Mouse (Mus musculus) mouse embryonic stem cell (cell line): ENCODE data around the gene Med15.
"Not testable (repeated sequence)": the region's sequence is repeated elsewhere in the genome, so short reads cannot be mapped to it uniquely, and the experiment has no call there.

Source experiments
- in situ Hi-C, 2 experiments: fragments of 300-500 bp; cut with MboI; formaldehyde crosslinking; loops; 1 replicate in 1 of 2; 3 replicates in 1 of 2; pipeline ENCODE4 v1.14.3; 2019 to 2020; ENCODE audit warnings: low sequenced_read_pairs in 2 of 2, low pct_unique_long_range_greater_than_20kb in 1 of 2, mixed read lengths in 1 of 2; ENCODE audit not compliant: unreplicated experiment in 1 of 2

Gene Med15

DNA sequence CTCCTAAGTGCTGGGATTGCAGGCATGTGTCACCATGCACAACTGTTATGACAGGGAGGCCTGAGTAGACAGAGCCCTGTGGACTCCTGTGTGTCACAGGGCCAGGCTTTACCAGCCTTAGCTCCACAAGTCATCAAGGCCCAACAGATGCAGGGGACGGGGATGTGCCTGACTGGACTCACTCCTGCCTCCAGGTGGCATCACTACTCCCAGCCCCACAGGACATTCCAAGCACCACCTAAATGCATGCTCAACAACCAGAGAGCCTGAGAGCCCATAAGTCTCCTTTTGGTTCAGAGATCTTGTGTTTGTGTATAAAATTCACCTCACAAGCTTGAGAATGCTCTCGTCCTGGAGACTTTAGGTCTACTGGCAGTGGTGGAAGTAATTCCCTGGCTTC, 95.1 kb downstream of the Med15 start:
- in situ Hi-C loops, result no loop called here

DNA sequence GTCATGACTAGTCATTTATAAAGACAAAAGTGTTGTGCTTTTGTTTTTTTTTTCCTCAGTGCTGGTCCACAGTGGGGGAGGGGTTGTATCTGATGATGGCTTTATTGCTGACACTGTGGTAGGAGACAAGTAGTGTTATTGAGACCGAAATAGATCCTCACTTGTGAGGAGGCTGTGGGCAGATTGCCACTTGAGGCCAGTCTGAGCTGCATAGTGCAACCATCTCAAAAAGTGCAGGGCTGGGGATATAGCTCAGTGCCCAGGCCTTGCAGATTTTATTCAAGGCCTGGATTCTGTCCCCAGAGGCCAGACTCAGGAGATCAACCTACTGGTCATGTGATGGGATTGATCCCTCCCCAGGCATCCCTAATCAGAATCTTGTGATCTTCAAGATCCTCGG, 95.8 kb downstream of the Med15 start:
- in situ Hi-C loops, result no loop called here

DNA sequence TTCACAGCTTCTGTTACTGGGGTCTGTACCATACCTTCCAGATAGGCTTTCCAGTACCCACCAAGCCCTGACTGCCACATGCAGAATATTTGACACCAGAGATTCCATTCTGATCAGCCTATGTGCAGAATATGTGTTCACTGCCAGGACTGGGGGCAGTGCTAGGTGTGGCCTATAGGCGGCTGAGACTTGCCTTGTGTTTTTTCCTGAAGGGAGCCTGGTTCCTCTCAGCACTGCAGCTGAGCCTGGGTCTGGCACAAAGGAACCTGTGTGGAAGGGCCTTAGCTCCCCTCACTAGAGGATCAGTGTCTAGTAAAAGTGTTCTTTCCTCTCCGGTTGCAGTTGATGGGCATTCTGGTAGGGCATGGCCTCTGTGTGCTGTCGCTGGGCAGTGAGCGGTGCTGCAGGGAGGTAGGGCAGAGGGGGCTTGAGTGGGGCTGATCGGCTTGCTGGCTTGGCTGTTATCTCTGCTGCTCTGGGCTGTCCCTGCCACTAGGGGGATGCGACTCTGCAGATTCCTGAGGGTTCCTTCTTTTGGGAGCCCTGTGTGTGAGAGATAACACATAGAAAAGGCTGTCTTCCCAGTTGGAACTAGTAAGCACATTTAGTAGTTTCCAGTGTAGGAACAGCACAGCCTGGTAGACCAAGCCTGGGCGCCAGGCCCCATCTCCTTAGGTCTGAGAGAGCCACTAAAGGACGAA, 99.1 kb downstream of the Med15 start:
- in situ Hi-C loops, result no loop called here

DNA sequence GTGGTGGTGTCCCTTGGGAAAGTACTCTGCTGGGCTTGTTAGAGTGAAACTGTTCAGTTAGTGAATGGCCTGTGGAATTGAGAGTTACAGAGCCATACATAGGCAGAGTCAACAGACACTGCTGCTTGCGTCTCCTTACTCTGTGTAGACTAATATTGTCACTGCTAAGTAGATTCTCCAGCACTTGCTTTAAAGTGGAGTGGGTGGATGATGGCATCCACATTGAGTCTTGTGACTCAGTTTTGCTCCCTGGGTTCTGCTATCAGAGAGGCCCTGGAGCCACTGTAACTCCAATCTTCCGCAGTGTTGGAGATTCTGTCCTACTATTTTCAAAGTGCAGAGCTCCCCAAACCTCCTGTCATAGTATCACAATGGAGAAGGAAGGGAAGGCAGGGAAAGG, 100.1 kb downstream of the Med15 start:
- in situ Hi-C loops, result no loop called here

DNA sequence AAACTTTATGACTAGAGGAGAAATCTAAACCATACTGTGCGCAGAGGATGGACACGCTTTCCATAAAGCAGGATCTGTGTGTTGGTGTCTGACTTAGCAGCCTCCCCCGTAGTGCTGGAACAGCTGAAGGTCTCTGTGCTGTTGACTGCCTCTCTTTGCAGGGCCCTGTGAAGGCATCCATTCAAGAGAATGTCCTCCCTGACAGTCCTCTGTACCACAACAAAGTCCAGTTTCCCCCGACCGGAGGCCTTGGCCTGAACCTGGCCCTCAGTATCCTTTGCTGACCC, 106.5 kb downstream of the Med15 start:
- in situ Hi-C loops, result no loop called here

DNA sequence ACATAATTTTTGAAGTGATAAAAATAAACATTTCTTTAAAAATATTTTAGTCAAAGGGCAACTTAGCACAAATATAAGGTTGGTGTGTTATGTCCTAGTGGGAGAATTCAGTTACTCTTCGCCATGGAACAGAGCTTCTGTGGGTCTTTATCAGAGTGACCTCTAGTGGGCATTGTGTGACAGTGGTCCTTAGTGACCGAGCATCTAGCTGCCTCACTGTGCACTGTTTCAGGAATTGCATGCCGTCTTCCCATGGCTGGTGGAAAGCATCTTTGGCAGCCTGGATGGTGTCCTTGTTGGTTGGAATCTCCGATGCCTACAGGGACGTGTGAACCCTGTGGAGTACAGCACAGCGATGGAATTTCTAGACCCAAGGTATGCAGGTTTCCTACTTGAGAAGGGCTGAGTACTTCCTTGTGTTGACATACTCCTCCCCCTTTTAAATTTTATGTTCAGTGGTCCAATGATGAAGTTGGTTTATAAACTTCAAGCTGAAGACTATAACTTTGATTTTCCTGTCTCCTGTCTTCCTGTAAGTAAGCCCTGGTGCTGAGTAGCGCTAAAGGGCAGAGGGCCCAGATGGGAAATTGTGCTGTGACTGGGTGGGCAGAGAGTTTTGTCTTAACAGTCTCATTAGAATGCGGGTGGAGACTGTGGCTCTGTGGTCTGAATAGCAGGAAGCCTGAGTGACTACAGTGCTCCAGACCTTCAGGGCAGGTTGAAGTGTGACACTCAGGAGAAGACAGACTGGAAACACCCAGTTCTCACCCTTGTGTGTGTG, 107.0 kb downstream of the Med15 start:
- in situ Hi-C loops, result no loop called here

DNA sequence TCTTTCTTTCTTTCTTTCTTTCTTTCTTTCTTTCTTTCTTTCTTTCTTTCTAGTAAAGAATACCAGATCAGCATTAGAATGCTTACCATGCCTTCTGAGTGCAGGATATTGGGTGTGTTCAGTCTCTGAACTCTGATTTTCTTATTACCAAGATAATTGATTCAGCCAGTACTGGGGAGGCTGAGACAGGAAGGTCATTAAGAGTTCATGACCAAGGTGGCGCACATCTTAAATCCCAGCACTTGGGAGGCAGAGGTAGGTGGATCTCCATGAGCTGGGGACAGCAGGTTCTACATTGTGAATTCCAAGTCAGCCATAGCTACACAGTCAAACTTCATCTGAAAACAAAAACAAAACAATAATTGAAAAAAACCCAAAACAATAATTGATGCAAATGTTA, 110.8 kb downstream of the Med15 start:
- in situ Hi-C loops, result no loop called here

DNA sequence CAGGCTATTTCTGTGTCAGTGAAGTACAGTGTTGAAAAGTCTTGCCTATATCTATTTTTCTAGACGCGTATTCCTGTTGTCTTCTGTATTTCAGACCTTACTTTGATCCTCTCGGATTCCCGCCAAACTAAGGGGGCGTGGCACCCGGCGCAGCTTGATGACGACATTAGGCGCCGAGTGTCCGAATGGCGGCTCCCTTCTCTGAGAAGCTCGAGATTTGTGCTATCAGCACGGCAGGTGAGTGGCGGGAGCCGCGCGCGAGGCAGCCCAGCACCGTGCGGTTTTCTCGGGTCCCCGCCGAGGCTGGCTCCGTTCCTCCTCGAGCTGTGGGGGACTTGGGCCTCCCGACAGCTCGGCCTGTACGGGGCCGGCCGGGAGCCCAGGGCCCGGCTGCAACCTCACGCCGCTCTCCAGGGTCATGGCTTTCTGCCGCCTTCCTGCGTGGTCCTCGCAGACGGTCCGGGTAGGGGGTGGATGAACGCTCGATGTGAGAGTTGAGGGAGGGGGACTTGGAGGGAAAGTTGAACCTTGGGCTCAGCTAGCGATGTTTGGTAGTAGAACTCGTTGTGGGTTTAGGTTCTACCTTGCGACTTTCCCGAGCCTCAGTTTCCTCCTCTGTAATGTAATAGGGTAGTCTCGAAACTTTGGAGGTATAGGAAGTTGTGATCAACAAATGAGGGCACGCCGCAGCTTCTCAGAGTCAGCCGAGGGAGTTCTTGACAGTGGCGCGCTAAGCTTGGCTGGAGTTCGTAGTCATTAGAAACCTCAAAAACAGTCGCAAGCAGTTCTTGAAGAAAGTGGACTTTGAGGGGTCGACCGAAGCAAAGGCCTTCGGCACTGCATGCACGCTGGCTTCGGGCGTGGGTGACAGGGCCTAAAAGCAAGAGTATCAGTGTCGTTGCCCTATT, 113.2 kb downstream of the Med15 start, which contains the start of gene Smpd4:
Smpd4 (plus strand) TSS at position 157 of the 908 bp plus-strand sequence.
- in situ Hi-C loops, result no loop called here

DNA sequence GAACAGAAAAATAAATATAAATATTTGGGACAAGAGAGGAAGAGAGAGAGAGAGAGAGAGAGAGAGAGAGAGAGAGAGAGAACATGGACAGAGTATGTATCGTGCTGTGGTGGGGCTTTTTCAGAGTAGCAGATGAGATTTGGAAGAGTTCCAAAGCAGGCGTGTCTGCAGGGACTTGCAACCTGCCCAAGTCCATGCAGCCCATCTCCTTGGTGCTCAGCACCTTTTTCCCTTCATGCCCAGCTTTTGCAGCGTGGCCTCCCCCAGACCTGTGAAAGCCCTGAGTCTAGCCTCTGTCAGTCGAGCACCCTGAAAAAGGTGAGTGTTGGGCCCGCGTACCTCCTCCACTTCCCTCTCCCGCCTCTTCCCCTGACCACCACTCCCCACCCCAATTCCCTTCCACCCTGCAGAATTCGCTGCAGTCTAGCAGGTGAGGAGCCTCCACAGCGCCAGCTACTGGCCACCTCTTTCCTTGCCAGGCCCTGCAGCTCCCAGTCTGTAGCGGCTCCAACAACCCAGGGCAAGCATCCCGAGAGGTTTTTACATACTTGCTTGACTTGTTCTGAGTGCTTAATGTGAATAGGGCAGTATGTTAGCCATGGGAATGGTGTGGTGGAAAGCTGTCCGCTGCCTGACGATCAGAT, 114.6 kb downstream of the Med15 start:
- in situ Hi-C loops, result no loop called here

DNA sequence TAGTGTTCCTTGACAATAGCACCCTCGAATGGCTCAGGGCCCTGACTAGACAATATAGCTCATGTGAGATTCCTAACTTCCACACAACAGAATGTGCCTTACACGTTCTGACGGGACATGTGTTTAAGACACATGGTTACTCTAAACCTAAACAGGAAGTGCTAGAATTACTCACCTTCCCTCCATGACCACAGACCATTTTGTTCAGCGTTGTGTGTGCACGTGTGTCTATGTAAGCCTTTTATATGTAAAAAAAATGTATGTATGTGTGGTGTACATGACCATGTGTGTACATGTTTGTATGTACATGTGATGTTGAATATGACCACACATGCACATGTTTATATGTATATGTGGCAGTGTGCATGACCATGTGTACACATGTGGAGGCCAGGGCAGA, 116.5 kb downstream of the Med15 start:
- in situ Hi-C loops, result no loop called here

DNA sequence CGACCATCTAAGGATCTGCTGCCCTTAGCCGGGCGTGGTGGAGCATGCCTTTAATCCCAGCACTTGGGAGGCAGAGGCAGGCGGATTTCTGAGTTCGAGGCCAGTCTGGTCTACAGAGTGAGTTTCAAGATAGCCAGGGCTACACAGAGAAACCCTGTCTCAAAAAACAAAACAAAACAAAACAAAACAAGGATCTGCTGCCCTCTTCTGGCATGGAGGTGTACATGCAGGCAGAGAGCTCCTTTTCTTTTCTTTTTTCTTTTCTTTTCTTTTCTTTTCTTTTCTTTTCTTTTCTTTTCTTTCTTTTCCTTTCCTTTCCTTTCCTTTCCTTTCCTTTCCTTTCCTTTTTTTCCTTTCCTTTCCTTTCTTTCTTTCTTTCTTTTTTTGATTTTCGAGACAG, 118.0 kb downstream of the Med15 start:
- in situ Hi-C loops, result not testable (repeated sequence)

DNA sequence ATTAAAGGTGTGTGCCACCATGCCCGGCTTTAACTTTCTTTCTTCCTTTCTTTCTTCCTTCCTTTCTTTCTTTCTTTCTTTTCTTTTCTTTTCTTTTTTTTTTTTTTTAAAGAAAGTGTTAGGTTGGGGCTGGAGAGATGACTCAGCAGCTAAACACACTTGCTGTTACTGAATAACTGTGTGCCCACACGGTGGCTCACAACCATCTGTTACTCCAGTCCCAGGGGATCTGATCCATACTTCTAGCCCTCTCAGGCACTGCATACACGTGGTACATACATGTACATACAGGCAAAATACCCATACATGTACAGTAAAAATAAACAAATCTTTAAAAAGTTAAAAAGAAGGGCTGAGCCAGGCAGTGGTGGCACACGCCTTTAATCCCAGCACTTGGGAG, 121.3 kb downstream of the Med15 start:
- in situ Hi-C loops, result no loop called here

DNA sequence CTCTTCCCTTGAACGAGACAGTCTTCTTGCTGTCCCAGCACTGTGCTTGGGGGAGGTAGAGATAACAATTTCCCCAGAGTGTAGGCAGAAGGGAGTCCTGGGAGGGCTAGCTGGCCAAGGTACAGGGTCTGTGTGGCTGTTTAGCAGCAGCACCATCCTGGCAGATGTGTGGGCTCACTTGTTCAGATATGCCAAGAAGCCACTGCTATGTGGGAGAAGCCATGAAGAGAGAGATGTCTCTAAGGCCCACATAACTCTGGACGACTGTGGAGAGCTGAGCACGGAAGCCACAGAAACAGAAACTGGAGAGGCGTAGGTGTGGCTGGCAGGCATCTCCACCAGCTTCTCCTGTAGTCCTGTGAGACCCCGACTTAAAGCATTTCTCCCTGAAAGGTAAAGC, 127.0 kb downstream of the Med15 start:
- in situ Hi-C loops, result no loop called here

DNA sequence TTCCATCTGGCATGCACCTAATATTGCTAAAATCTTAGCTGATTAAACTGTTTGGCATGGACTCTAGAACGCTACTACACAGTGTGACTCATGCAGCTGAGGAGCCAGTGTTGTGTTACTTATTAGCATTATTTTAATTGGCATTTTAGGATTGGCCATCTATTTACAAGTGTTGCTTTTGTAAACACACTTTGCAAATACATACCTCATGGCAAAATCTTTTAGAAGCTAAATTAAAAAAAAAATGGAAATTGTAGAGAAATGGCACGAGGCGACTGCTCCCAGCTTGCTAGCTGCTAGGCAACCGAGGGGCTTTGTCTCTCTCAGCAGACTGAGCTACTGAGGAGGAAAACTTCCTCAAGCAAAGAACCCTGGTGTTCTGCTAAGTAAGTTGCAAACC, 127.8 kb downstream of the Med15 start:
- in situ Hi-C loops, result no loop called here
